Mouse (Mus musculus): ENCODE data around the gene Aff3.
"Not testable (repeated sequence)": the region's sequence is repeated elsewhere in the genome, so short reads cannot be mapped to it uniquely, and the experiment has no call there.

Gene Aff3

DNA sequence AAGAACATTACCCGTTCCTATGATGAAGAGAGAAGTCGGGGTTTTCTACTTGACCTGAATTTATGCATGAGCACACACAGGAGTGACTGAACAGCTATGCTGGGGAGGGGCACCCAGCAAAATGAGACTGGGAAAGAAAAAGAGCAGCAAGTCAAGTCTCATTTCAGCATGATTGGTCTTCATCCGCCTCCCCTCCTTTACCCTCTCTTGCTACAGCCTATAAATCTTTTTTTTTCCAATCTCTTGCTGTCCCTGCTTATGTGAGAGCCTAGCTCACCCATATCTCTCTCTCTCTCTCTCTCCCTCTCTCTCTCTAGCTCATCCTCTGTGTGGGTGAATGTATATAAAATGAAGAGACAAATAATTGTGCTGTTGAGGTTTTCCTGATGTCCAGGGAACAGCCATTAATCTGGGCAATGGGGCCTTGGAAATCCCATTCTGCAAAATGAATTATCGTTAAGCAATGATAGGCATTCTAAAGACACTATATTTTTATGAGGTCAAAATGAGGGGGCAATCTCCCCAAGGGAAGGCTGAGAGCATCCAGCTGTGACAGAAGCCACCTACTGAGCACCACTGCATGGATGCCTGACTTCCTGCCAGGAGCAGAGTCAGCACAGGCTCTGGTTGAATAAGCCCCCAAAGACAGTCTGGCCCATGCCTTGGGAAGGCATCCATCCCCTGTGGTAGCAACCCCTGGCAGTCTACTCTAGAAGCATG, 224.8 kb downstream of the Aff3 start:
- ATAC-seq (ENCODE audit: low TSS enrichment): no peak; the same call in 1 of the 2 replicates

DNA sequence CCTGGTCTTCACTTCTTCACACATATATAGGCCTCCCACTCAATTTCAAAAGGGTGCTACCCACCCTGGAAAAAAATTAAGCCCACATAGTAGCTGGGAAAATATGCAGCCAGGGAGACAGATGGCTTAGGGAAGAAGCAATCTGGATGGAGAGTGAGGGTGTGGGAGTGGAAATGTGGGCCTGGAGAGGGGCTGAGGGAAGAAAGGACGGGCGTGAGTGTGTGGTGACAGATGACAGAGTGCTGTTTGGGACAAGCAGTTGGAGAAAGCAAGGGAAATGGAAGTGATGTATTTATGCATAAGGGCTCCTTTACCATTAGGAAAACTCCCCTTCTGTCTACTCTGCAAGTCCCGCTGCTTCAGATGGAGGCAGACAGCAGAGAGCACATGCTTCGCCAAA, 226.3 kb downstream of the Aff3 start:
- peak; percentile 93 for ATAC-seq (ENCODE audit: low TSS enrichment)

DNA sequence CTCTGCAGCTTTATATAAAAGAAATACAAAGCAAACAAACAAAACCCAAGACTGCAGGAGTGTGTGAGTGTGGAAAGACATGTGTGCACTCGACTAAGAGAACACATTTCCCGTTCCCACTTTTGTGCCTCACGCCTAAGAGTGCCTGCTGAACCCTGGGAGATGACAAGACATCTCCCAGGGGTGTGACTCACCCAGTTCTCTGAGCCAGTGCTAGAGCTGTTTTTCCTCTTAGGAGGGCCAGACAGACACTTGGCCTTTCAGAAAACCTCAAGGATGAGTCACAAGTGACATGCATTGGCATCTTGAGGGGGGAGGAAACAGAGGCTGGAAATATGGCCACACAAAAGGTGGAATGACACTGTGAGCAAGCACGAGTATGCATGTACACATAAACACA, 227.1 kb downstream of the Aff3 start:
- peak; percentile 48 for ATAC-seq (ENCODE audit: low TSS enrichment)

DNA sequence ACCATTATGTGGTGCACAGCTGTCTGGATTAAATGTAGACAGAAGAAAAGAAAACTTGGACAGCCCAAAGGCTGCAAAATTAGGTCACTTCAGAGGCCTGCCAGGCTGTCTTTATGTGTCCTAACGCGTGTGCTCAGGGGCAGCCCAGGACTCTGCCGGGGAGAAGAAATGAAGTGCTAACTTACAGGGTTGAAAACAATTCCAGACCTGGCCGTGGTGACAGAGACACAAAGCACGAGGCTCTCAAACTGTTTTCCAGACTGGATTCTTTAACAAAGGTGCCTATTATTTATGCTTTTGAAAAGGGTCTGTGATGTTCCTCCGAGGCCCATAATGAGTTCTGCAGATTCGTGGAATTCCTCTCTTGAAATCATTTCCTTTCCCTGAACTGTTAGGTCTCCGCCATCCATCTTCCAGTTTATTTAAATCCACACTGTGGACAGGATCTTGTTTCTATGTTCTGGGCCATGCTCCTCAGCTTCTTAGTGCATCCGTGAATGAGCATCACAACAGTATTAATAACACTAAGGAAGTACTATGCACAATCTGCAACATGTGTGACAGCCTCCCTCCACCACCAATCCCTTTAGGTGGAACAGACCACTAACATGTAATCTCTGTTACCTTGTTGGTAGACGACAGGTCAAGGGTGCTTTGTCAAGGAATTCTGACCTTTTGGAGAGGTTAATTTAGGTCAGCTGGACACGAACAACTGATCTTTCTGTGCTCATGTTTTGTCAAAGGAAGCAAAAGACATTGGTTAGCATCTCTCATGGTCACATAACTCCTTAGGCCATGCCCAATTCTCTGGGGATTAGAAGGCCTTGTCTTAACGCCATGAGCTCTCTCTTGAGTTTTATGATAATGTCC, 228.0 kb downstream of the Aff3 start:
- ATAC-seq (ENCODE audit: low TSS enrichment): no peak

DNA sequence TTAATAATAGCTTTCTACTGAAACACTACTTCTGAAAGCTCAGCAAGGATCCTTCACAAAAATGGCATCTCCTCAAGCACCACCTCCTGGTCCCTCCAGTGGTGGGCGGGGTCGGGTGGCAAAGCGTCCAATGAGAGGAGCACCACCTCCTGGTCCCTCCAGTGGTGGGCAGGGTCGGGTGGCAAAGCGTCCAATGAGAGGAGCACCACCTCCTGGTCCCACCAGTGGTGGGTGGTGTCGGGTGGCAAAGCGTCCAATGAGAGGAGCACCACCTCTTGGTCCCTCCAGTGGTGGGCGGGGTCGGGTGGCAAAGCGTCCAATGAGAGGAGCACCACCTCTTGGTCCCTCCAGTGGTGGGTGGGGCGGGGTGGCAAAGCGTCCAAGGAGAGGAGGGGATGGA, 234.4 kb downstream of the Aff3 start:
- not testable (repeated sequence) for ATAC-seq (ENCODE audit: low TSS enrichment)

DNA sequence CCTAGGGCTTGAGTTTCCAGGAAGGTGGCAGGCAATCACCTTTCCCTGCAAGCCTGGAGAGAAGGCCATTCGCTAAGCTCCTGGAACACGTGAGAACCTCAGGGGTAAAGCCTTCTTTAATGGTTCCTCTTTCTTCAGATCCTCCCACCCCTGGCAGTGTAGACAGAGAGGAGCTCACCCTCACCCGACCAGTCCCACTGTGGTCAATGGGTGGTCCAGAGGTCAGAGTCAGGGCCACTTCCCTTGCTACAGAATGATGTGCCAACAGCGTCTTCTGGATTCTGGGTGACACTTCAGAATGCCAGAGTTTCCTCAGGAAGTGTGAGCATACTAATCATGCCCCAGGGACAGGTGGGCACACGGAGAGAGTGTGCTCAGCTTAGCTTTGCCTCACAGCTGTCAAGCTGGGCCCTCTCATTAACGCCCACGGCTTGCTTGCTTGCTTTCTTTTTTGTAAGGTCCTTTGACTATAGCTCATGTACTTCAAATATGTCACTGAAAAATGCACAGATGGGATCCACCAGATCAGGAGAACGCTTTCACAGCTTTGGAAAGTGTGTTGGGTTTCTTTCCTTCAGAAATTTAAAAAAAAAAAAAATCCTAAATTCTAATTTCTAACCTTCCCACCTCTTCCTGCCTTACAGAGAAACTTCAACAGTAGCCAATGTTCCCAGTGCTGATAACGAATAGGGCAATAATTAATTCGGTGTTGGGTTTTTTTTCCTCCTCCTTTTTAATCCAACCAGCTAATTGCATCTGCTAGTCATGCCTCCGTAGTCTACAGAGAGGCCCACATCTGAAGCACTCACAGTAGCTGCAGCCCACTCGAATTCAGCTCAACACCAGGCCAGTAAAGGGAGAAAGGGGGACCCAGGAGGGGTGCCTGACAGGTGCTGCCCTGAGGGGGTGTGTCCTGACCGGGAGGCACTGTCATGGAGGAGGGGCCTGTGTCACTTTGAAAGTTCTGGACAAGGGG, 235.8 kb downstream of the Aff3 start:
- peak; percentile 88 for ATAC-seq (ENCODE audit: low TSS enrichment)

DNA sequence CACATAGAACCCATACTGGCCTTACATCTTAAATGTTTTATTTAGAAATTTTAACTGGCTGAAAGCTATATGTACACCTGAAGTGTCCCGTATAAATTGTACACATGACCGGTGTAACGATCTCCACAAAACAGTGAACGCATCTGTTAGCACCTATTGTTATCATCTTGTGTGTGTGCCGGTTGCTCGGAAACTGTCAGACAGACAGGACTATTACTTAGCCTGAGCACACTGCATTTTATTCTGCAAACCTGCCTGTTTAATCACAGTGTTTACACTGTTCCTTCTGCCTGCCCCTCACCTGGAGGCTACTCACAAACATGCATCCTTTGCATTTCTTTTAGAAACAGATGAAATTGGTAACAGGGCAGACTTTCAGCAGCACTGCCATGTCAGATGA, 241.8 kb downstream of the Aff3 start:
- ATAC-seq (ENCODE audit: low TSS enrichment): no peak

DNA sequence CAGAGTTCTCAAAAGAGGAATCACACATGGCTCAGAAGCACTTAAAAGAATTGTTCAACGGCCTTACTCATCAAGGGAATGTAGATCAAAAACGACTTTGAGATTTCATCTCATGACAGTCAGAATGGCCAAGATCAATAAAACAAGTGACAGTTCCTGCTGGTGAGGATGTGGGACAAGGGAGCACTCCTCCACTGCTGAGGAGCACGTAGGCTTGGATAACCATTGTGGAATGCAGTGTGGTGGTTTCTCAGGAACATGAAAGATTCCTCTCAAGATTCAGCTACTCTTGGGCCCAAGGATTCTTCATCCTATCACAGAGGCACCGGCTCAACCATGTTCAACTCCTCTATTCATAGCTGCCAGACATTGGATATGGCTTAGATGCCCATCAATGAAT, 245.4 kb downstream of the Aff3 start:
- ATAC-seq (ENCODE audit: low TSS enrichment): no peak

DNA sequence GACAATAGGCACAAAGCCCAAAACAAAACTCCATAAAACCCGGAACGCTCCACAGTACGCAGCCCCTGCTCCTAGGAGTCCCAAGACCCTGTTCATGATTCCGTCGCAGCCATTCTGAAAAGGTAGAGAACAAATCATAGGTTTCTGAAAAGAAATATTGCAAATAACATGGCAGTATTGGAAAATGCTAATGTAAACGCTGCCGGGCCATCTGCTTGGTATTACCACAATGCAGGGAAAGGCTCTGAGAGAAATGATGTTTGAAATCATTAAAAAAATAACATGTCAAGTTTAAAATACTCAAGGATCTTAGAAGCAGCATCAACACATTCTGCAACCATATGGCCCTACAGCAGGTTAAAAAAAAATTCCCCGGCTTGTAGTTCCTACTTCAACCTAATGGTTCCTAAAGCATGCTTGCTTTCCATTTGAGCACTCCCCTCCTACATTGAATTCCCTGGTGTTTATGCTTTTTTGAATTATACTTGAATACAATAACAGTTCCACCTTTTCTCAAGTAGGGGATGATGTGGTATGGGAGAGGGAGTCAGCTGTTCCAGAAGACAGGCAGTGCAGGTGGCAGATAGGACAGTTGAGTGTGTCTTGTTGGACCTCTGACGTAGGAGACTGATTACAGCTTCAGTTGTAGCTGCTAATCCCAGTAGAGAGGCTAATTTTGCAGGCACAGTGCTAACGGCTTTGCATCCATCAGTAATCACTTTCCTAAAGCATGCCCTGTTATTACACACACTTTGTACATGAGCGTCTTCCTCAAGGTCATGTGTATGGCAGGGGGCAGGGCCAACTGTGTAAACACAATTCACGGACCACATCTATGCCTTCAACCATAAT, 246.3 kb downstream of the Aff3 start:
- peak; percentile 55 for ATAC-seq (ENCODE audit: low TSS enrichment)

DNA sequence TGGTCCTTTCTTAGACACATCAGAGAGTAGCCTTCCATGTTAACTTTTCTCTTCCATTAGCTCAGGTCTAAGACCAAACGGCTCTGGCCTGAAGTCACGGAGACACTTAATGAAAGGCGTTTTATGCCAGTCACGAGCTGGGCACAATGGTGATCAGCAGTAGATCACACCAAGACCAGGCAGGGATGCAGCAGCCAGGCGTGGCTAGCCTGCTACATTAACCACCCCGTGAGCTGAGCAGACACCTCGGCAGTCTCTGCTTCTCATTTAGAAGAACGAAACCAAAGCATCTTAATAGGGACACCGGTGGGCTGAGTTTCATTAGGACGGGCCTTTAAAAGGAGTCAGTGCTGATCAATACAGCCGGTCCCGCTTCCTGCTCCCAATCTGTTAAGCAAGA, 247.6 kb downstream of the Aff3 start:
- ATAC-seq (ENCODE audit: low TSS enrichment): no peak

DNA sequence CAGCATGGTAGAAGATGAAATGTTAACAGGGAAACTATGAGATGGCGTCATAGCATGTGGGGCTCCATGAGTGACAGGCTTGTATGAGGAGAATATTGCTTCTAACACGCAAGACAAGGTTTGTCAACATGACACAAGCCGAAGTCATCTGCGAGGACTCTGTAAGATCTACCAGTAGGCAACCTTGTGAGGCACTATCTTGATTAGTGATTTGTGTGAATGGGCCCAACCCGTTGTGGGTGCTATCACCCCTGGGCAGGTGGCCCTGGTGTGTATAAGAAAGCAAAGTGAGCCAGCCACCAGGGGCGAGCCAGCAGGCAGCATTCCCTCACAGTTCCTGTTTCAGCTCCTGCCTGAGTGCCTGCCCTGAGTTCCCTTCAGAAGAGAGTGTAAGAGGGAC, 249.2 kb downstream of the Aff3 start:
- no peak for ATAC-seq (ENCODE audit: low TSS enrichment)

DNA sequence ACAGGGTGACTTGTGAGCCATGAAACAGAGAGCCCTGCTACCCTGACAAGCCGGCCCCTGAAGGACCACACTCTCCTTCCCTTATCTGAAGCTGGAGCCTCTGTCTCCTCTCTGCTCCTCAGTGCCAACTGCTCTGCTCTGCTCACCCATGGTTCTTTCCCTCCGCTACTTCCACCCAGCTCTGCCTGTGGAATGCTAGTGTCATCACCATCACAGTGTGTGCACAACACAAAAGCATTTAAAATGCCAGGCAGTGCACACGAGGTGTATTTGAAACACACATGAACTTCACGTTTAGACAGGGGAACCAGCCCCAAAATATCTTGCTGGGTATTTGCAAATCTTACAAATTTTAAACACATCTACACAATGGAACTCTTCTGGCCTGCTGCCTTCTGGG, 253.6 kb downstream of the Aff3 start:
- no peak for ATAC-seq (ENCODE audit: low TSS enrichment)

DNA sequence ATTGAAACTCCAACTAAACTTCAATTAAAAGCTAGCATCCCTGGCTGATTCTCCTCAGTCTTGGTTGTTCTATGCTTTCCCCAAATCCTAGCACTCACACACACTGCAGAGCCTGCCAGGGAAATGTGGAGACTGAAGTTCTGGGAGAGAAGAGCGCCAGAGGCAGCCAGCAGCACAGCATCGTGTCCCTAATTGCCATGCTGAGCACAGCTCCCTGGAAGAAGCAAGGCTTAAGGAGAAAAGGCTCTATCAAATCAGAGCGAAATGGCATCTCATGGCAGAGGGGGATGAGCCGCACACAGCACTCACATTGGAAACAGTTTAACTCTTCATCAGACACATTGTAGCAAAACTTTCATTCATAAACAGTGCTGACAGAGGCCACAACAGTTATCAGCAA, 254.3 kb downstream of the Aff3 start:
- ATAC-seq (ENCODE audit: low TSS enrichment): peak; percentile 98

DNA sequence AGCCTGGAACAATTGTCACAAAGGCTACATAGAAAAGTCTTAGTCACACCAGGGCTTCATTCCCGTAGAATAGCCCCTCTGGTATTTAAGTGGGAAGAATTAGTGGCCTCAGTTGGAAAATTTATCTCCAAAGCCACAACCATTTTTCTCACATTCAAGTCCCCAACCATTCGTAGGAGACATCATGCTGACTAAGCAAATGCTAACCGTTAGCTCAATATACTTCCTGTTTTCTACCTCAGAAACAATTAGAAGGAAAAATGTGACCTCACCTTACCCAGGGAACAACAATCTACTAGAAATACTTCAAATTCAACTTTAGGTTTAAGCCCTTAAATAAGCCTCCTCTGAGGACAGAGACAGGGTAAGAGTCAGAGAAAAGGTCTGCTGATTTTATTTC, 256.5 kb downstream of the Aff3 start:
- no peak for ATAC-seq (ENCODE audit: low TSS enrichment)

DNA sequence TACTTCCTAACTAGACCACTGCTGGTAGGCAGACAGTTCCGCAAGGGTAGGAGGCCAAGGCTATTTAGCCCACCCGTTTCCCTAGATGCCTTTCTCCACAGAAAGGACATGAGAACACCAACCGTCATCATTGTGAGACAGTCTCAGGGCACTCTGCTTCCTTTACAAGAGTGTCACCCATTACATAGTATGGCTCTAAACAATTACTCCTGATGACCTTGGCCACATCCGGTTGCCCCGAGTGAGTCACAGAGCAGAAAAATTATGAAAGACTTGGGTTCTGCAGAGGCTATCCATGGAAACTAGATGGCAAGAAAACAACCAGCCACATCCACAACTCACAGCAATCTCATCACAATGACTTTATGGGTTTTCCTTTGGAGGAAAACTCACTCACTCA, 261.0 kb downstream of the Aff3 start:
- ATAC-seq (ENCODE audit: low TSS enrichment): no peak

DNA sequence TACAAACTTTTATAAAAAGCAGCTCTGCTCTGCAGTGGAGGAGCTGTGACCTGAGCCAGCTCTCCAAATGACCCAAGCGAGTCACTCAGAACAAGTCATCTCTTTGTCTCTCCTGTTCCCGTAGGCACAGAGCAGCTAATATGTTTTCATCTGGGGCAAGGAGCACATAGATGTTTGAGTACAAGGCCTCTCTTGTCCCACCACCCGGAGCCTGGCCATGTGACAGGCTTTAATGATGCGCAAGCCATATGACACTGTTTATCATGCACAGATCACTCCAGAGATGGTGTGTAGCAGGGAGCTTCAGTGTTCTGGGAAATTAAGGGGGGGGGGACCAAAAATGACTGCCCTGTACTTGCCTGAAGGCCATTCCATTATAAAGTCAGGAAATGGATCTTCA, 262.9 kb downstream of the Aff3 start:
- no peak for ATAC-seq (ENCODE audit: low TSS enrichment)

DNA sequence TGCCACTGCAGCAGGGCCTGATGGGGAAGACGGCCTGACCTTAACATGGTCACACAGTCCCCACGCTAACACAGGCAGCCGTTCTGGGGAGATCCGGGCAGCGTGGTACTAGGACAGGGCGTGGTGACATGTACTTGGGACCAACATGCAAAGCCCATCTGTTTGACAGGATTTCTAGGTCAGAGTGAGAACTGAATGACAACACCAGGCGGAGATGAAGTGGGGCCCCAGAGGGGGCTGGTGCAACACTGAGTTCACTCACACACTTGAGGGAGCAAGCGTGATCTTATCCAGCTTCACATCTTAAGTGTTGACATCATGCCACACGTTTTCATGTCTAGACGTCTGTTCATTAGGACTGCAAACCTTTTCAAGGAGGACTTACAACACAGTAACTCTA, 265.5 kb downstream of the Aff3 start:
- no peak for ATAC-seq (ENCODE audit: low TSS enrichment)

DNA sequence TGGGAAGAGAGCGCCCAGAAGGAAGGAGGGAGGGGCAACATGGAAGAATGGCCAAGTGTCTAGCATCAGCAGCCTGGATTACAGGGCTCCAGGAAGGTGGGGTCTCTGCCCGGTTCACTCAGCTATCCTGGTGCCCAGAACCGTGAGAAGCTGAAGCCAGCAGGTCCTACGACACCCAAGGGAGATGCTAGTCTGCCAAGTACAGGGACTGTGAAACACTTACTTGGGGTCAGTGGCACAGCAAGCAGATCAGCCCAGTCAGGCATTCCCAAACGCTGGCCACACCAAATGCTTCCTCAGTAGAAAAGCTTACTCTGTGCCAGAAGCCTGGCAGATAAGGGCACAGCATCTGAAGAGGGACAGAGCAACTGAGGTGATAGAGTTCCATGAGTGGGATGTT, 266.2 kb downstream of the Aff3 start:
- ATAC-seq (ENCODE audit: low TSS enrichment): no peak

DNA sequence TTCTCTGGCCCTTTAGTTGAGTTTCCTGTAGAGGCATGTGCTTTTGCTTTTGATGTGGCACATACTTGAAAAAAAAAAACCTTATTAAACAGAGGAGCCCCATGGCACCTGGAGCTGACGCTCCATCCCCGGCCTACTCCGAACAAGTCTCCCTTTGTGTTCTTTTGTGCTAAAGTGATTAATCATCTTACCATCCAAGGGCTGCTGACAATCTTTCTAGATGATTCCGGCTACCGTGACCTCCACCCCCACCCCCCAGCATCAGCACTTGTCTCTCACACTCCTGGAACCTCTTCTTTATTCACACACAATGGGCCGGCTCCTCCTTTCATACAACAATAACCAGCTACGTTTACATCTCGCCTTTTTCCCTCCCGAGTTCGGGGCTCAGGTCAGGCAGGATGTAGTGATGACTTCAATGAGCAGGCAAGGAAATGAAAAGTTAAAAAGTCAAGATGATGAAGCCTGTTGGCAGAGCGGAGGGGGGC, 269.5 kb downstream of the Aff3 start:
- ATAC-seq (ENCODE audit: low TSS enrichment): no peak

DNA sequence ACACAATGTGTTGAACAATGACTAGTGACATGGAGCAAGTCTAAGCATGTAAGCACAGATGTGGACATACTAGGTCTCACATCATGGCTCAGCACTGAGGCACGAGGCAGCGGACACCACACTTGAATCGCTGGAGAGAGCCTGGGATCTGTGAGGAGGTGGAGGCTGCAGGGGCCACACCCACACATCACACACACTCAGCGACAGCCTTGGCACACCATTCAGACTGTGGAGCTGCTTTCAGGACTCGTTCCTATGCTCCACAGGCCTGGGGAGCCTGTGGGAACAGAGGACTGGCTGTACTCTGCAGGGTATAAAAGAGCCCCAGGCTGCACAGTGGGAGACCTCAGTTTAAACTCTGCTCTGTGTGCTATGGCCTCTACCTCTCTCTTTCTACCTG, 270.3 kb downstream of the Aff3 start:
- peak; percentile 43 for ATAC-seq (ENCODE audit: low TSS enrichment)

DNA sequence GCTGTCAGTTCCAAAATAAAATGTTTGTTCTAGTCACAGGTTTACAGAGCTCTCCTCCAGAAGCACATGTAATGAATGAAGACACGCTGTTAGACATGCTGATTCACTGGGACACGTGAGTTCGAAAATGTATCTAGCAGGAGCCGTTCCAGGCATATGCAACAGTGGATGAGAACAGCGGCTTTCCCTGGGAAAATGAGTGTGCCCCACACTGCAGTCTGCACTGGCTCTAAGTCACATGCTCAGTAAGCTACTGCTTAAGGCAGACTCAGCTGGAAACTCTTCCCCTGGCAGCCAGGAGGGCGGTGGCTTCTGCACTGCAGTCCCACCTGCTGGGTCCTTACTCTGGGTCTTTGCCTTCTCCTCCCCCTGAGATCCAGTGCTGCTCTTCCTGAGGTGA, 271.2 kb downstream of the Aff3 start:
- ATAC-seq (ENCODE audit: low TSS enrichment): peak; percentile 75
